Mouse (Mus musculus) lung, postnatal 10 days (tissue): Measurements from ENCODE around the gene Pxt1.
A peak's percentile ranks its signal among the peaks of the same experiment; 100 is the strongest.

ENCODE experiments used
- DNase-seq: peaks from one replicate; pipeline ENCODE4 v3.0.0; 2021

The Pxt1 gene

GRCm38 (mm10) chr17:28910139-28910538 is 33.5 kb downstream of the Pxt1 start:
- DNase-seq = no peak

GRCm38 (mm10) chr17:28909252-28909941 is 34.2 kb downstream of the Pxt1 start:
- peak; percentile 67 for DNase-seq

GRCm38 (mm10) chr17:28907959-28908358 is 35.7 kb downstream of the Pxt1 start:
- DNase-seq = peak; percentile 33

GRCm38 (mm10) chr17:28905377-28905916 is 38.2 kb downstream of the Pxt1 start:
- no peak for DNase-seq

GRCm38 (mm10) chr17:28904546-28905376 is 38.9 kb downstream of the Pxt1 start:
- DNase-seq = peak; percentile 75

GRCm38 (mm10) chr17:28901559-28901958 is 42.1 kb downstream of the Pxt1 start:
- no peak for DNase-seq

GRCm38 (mm10) chr17:28899427-28899826 is 44.2 kb downstream of the Pxt1 start:
- no peak for DNase-seq

- no peak for DNase-seq
These were observed 45.4 kb downstream of the Pxt1 start for GRCm38 (mm10) chr17:28898249-28898648.

GRCm38 (mm10) chr17:28897817-28898216 is 45.8 kb downstream of the Pxt1 start:
- DNase-seq = no peak

GRCm38 (mm10) chr17:28896095-28896780 is 47.4 kb downstream of the Pxt1 start:
- DNase-seq = no peak

- no peak for DNase-seq
These were observed 48.3 kb downstream of the Pxt1 start for GRCm38 (mm10) chr17:28895217-28895875.

- no peak for DNase-seq
These were observed 49.4 kb downstream of the Pxt1 start for GRCm38 (mm10) chr17:28894050-28894767.

GRCm38 (mm10) chr17:28886266-28886665 is 57.4 kb downstream of the Pxt1 start:
- no peak for DNase-seq

GRCm38 (mm10) chr17:28885231-28885630 is 58.4 kb downstream of the Pxt1 start:
- DNase-seq = no peak
